9 mouse cellular contexts compared by ENCODE assay signal in the genomic region with DNA sequence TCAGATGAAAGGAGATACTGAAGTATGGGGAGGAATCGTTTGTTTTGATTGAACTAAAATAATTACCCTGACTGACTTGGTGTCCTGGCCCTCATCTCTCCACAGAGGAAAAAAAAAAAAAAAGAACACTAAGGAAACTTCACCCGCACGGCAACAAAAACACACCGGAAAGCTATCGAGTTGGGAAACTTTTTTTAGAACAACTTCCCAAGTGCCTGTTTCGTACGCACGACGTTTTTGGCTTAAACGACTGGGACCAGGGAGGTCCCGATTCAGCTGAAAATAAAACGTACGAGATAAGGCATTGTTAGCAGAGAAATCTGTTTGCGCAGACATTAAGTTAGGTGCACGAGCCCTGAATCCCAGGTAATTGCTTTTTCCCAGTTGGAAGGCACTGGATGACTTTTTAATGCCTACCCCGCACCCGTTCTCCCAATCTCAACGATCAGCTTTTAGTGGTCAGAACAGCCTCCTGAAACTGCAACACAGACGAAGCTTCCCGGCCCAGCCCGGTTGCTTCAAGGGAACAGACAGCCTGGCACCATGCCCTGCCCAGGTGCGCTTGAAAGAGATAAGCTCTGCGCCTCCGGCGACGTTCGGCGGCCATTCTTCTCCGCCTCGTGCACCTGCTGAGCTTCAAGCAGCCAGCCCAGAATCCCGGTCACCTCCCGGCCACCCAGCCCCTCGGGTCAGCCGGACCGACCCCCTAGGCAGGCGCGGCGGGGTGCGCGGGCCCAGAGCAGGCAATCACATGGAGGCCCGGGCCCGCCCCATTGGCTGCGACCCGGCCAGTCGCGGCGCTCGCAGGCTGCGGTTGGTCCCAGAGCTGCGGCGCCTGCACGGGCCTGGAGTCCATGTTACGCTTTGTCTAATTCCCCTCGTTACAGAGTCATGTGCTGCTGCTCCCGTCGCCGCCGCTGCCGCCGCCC. TPM values are rescaled to one million over a fixed set of nuclear protein-coding genes. Genes with fewer than 3 reads are reported as not detected.
DNase-seq lines count a peak whose midpoint lies in the region; ATAC-seq and TF ChIP-seq lines count a peak whose summit lies in the region.
"Had no signal": no experiment of that assay in that cellular context is flagged by ENCODE, and none has a peak within 500 bp of the region (broad histone marks: within the 10 kb centered on the region; RNA-seq: fewer than 3 reads in every experiment).

A gene (plus strand): TSS at position 829 of the 929 bp plus-strand sequence.

- DNase-seq in 3T3-L1 (ENCODE audit: low read depth, low spot score): peak; percentile 66
- DNase-seq in kidney, postnatal 0 days (ENCODE audit: low spot score): peak; percentile 94
- peak; percentile 88 for DNase-seq in liver, embryonic 11.5 days (ENCODE audit: low spot score)
- peak; percentile 84 for DNase-seq in naive thymus-derived CD4-positive, alpha-beta T cell, adult 2 months (ENCODE audit: low read depth)
- DNase-seq in splenic B cell, adult 2 months (ENCODE audit: low read depth, low spot score): peak; percentile 85

- H3K27me3 ChIP-seq in heart, embryonic 12.5 days (replicated peaks): peaks cover 41% of the 10 kb centered on the region
- H3K27me3 ChIP-seq in kidney, postnatal 0 days (ENCODE audit: insufficient read depth, low read length): no peaks in the 10 kb centered on the region
- H3K27me3 ChIP-seq in liver, embryonic 11.5 days (replicated peaks; ENCODE audit: control insufficient read depth, insufficient read depth, low read length): no peaks in the 10 kb centered on the region
- H3K27me3 ChIP-seq in splenic B cell, adult 2 months (ENCODE audit: control insufficient read depth, insufficient read depth, low read length, poor library complexity, severe bottlenecking): no peaks in the 10 kb centered on the region

- no peak for TF ChIP-seq CTCF in bone marrow macrophage, adult 2 months (IDR thresholded peaks at IDR 0.05; ENCODE audit: low read depth, low read length)
- peak; percentile 22; the same call in 1 of the 2 replicates for TF ChIP-seq CTCF in kidney, postnatal 0 days (IDR thresholded peaks at IDR 0.05; ENCODE audit: low read depth)

- H3K4me1 ChIP-seq in bone marrow macrophage, adult 2 months (ENCODE audit: control insufficient read depth, insufficient read depth, low read length): peaks cover 48% of the 10 kb centered on the region
- H3K4me1 ChIP-seq in heart, embryonic 12.5 days (replicated peaks): peaks cover 12% of the 10 kb centered on the region
- H3K4me1 ChIP-seq in kidney, postnatal 0 days (replicated peaks; ENCODE audit: insufficient read depth, low read length): peaks cover 21% of the 10 kb centered on the region
- peaks cover 33% of the 10 kb centered on the region for H3K4me1 ChIP-seq in liver, embryonic 11.5 days (replicated peaks; ENCODE audit: control insufficient read depth, insufficient read depth, low read length)

- H3K4me2 ChIP-seq in heart, embryonic 12.5 days: peak within 1 kb of the TSS; percentile 95
- peak within 1 kb of the TSS; percentile 92 for H3K4me2 ChIP-seq in kidney, postnatal 0 days (ENCODE audit: low read length)
- peak within 1 kb of the TSS; percentile 91 for H3K4me2 ChIP-seq in liver, embryonic 11.5 days

- H3K36me3 ChIP-seq in heart, embryonic 12.5 days: no peaks in the 10 kb centered on the region
- H3K36me3 ChIP-seq in kidney, postnatal 0 days (ENCODE audit: insufficient read depth, low read length): no peaks in the 10 kb centered on the region
- no peaks in the 10 kb centered on the region for H3K36me3 ChIP-seq in liver, embryonic 11.5 days (ENCODE audit: control insufficient read depth, insufficient read depth, low read length)
- 0 out of 2 replicates have a peak, but pooled peaks cover under 1% of the 10 kb centered on the region for H3K36me3 ChIP-seq in splenic B cell, adult 2 months (ENCODE audit: control insufficient read depth, insufficient read depth, low read length, poor library complexity, severe bottlenecking)
- H3K36me3 ChIP-seq: G1E had no signal

- ATAC-seq in erythroblast, adult 5-6 weeks (replicated peaks; ENCODE audit: low FRiP score, poor library complexity, severe bottlenecking): peak; percentile 26
- ATAC-seq in heart, embryonic 12.5 days (ENCODE audit: insufficient number of reproducible peaks, low FRiP score): peak; percentile 90
- ATAC-seq in kidney, postnatal 0 days (replicated peaks; ENCODE audit: low FRiP score, low read depth): peak; percentile 92
- ATAC-seq in liver, embryonic 11.5 days (replicated peaks; ENCODE audit: low FRiP score): peak; percentile 84

- no peaks in the 10 kb centered on the region for H3K9me3 ChIP-seq in heart, embryonic 12.5 days (replicated peaks)
- H3K9me3 ChIP-seq in kidney, postnatal 0 days (replicated peaks; ENCODE audit: low read length): no peaks in the 10 kb centered on the region
- no peaks in the 10 kb centered on the region for H3K9me3 ChIP-seq in liver, embryonic 11.5 days (ENCODE audit: control insufficient read depth, low read length)

- peak within 1 kb of the TSS; percentile 83 for H3K27ac ChIP-seq in bone marrow macrophage, adult 2 months (ENCODE audit: insufficient read depth, low read depth, low read length)
- peak within 1 kb of the TSS; percentile 54 for H3K27ac ChIP-seq in heart, embryonic 12.5 days (ENCODE audit: poor library complexity, severe bottlenecking)
- H3K27ac ChIP-seq in kidney, postnatal 0 days: peak within 1 kb of the TSS; percentile 99
- peak within 1 kb of the TSS; percentile 89 for H3K27ac ChIP-seq in liver, embryonic 11.5 days (ENCODE audit: low read depth, low read length)

- H3K4me3 ChIP-seq in bone marrow macrophage, adult 2 months (ENCODE audit: insufficient read depth, low read length): peak within 1 kb of the TSS; percentile 74
- H3K4me3 ChIP-seq in heart, embryonic 12.5 days: peak within 1 kb of the TSS; percentile 91
- peak within 1 kb of the TSS; percentile 92 for H3K4me3 ChIP-seq in kidney, postnatal 0 days (replicated peaks; ENCODE audit: low read depth, low read length)
- H3K4me3 ChIP-seq in liver, embryonic 11.5 days (ENCODE audit: low read depth, low read length): peak within 1 kb of the TSS; percentile 91

- TF ChIP-seq POLR2A in bone marrow macrophage, adult 2 months (IDR thresholded peaks at IDR 0.05; ENCODE audit: borderline replicate concordance, low read depth, low read length): no peak; the same call in 1 of the 2 replicates

- peak within 1 kb of the TSS; percentile 95 for H3K9ac ChIP-seq in heart, embryonic 12.5 days
- H3K9ac ChIP-seq in kidney, postnatal 0 days (ENCODE audit: low read depth, low read length): peak within 1 kb of the TSS; percentile 99
- H3K9ac ChIP-seq in liver, embryonic 11.5 days (ENCODE audit: low read depth, low read length): peak within 1 kb of the TSS; percentile 95

- 1% methylated on average over 60 of the region's 60 CpGs for WGBS in heart, embryonic 12.5 days
- under 1% methylated on average over 60 of the region's 60 CpGs for WGBS in kidney, postnatal 0 days
- WGBS in liver, embryonic 11.5 days: 3% methylated on average over 60 of the region's 60 CpGs

RNA-seq across cellular contexts. Expression of the gene that starts here (rescaled TPM):
- 30.8 and 37.1 TPM in 2 replicates for polyA plus RNA-seq in bone marrow macrophage, adult 2 months (2012; ENCODE audit: insufficient read depth, insufficient read length, missing spikeins)
- total RNA-seq in erythroblast, adult 5-6 weeks (2015; ENCODE audit: low replicate concordance): 11.5 and 14.4 TPM in 2 replicates
- 6.4 and 10.3 TPM in 2 replicates for total RNA-seq in erythroblast, adult 5-6 weeks (2017; ENCODE audit: low replicate concordance)
- polyA plus RNA-seq in heart, embryonic 12.5 days (2016; fragmentation: Nextera tagmentation; extraction: Ambion mirVana): 10.5 and 10.7 TPM in 2 replicates
- polyA plus RNA-seq in kidney, postnatal 0 days (2015; fragmentation: Nextera tagmentation; extraction: Ambion mirVana): 32.5 and 34.6 TPM in 2 replicates
- 18.0 and 21.4 TPM in 2 replicates for polyA plus RNA-seq in liver, embryonic 11.5 days (2014; fragmentation: Nextera tagmentation; extraction: Ambion mirVana)
- polyA plus RNA-seq: G1E had no signal

Comparison
In these comparisons a context has a peak if more than half of its experiments do, and no peak if none do; other contexts are left out.
1. Peak in every context shown above with its lines: DNase-seq, ATAC-seq, H3K4me3 ChIP-seq and H3K27ac ChIP-seq.
2. ATAC-seq: peak in every context shown above with its lines; median percentile 92 in kidney, postnatal 0 days; 90 in heart, embryonic 12.5 days; 84 in liver, embryonic 11.5 days; 26 in erythroblast, adult 5-6 weeks.